Mouse (Mus musculus): ENCODE results near the gene Ttn. TPM values are rescaled to one million over a fixed set of nuclear protein-coding genes. Genes with fewer than 3 reads are reported as not detected.
"Not testable (repeated sequence)": the region's sequence is repeated elsewhere in the genome, so short reads cannot be mapped to it uniquely, and the experiment has no call there.

Ttn gene
- under 0.01 TPM for polyA plus RNA-seq (2021)

- DNase-seq (ENCODE audit: low read depth, low spot score) (no peak), ATAC-seq (no peak)
- peaks cover 59% of the 10 kb centered on the region for H3K27me3 ChIP-seq
- in situ Hi-C loops (cut with MboI; ENCODE audit: low pct_unique_long_range_greater_than_20kb) = no loop called here
- TF ChIP-seq CTCF (IDR thresholded peaks at IDR 0.05) = no peak
- POLR2A ChIA-PET = no interaction called here
- CTCF ChIA-PET = no interaction called here
These were observed at the start of gene Ttn for GRCm38 (mm10) chr2:76982391-76983145. TSS of gene Ttn (minus strand) at chr2:76982547.

- peaks cover under 1% of the 10 kb centered on the region for H3K27me3 ChIP-seq
- in situ Hi-C loops (cut with MboI; ENCODE audit: low pct_unique_long_range_greater_than_20kb) = no loop called here
- ChIA-PET CTCF (no interaction called here), POLR2A (no interaction called here)
- DNase-seq (ENCODE audit: low read depth, low spot score) = no peak
- TF ChIP-seq CTCF (IDR thresholded peaks at IDR 0.05) = no peak
- no peak for ATAC-seq
These were observed 38.3 kb upstream of the Ttn start for GRCm38 (mm10) chr2:77020649-77021048.

- no peak for ATAC-seq
- in situ Hi-C loops (cut with MboI; ENCODE audit: low pct_unique_long_range_greater_than_20kb) = no loop called here
- POLR2A ChIA-PET = no interaction called here
- TF ChIP-seq CTCF (IDR thresholded peaks at IDR 0.05) = no peak
- no peak for DNase-seq (ENCODE audit: low read depth, low spot score)
- peaks cover 3% of the 10 kb centered on the region for H3K27me3 ChIP-seq
- CTCF ChIA-PET = no interaction called here
These were observed 35.4 kb upstream of the Ttn start for GRCm38 (mm10) chr2:77017735-77018134.

GRCm38 (mm10) chr2:77013449-77013848, 31.1 kb upstream of the Ttn start:
- H3K27me3 ChIP-seq; ATAC-seq; DNase-seq (ENCODE audit: low read depth, low spot score); in situ Hi-C loops (cut with MboI; ENCODE audit: low pct_unique_long_range_greater_than_20kb); CTCF ChIA-PET: not testable (repeated sequence)
- POLR2A ChIA-PET = interaction anchor here (0.6 kb wide), 1 partner anchor 141 kb away, joined by 4 read pairs; no protein-coding TSS in a partner anchor

GRCm38 (mm10) chr2:77011981-77012380, 29.6 kb upstream of the Ttn start:
- no peak for DNase-seq (ENCODE audit: low read depth, low spot score)
- ATAC-seq = no peak
- ChIA-PET POLR2A (no interaction called here), CTCF (no interaction called here)
- TF ChIP-seq CTCF (IDR thresholded peaks at IDR 0.05) = no peak
- in situ Hi-C loops (cut with MboI; ENCODE audit: low pct_unique_long_range_greater_than_20kb) = no loop called here
- peaks cover 12% of the 10 kb centered on the region for H3K27me3 ChIP-seq

GRCm38 (mm10) chr2:77007015-77007414, 24.7 kb upstream of the Ttn start:
- DNase-seq (ENCODE audit: low read depth, low spot score) (no peak), ATAC-seq (no peak)
- in situ Hi-C loops (cut with MboI; ENCODE audit: low pct_unique_long_range_greater_than_20kb) = no loop called here
- ChIA-PET CTCF (no interaction called here), POLR2A (no interaction called here)
- TF ChIP-seq CTCF (IDR thresholded peaks at IDR 0.05) = no peak
- peaks cover 29% of the 10 kb centered on the region for H3K27me3 ChIP-seq

- TF ChIP-seq CTCF (IDR thresholded peaks at IDR 0.05) = no peak
- in situ Hi-C loops (cut with MboI; ENCODE audit: low pct_unique_long_range_greater_than_20kb) = no loop called here
- ChIA-PET CTCF (no interaction called here), POLR2A (no interaction called here)
- ATAC-seq (no peak), DNase-seq (ENCODE audit: low read depth, low spot score) (no peak)
- peaks cover 30% of the 10 kb centered on the region for H3K27me3 ChIP-seq
These were observed 20.8 kb upstream of the Ttn start for GRCm38 (mm10) chr2:77003148-77003547.

- ChIA-PET POLR2A (no interaction called here), CTCF (no interaction called here)
- peaks cover 18% of the 10 kb centered on the region for H3K27me3 ChIP-seq
- in situ Hi-C loops (cut with MboI; ENCODE audit: low pct_unique_long_range_greater_than_20kb) = no loop called here
- ATAC-seq = no peak
- no peak for DNase-seq (ENCODE audit: low read depth, low spot score)
- TF ChIP-seq CTCF (IDR thresholded peaks at IDR 0.05) = no peak
These were observed 16.0 kb upstream of the Ttn start for GRCm38 (mm10) chr2:76998351-76998750.

GRCm38 (mm10) chr2:76992493-76993201, 10.3 kb upstream of the Ttn start:
- ATAC-seq (no peak), DNase-seq (ENCODE audit: low read depth, low spot score) (no peak)
- in situ Hi-C loops (cut with MboI; ENCODE audit: low pct_unique_long_range_greater_than_20kb) = no loop called here
- peaks cover 33% of the 10 kb centered on the region for H3K27me3 ChIP-seq
- CTCF ChIA-PET = interaction anchor here (1.3 to 2.2 kb wide), 2 partner anchors 13 to 23 kb away, joined by 3 to 6 read pairs; no protein-coding TSS in a partner anchor
- POLR2A ChIA-PET = no interaction called here
- TF ChIP-seq CTCF (IDR thresholded peaks at IDR 0.05) = no peak

- H3K27me3 ChIP-seq = peaks cover 51% of the 10 kb centered on the region
- ChIA-PET POLR2A (no interaction called here), CTCF (no interaction called here)
- DNase-seq (ENCODE audit: low read depth, low spot score) (no peak), ATAC-seq (no peak)
- in situ Hi-C loops (cut with MboI; ENCODE audit: low pct_unique_long_range_greater_than_20kb) = no loop called here
- TF ChIP-seq CTCF (IDR thresholded peaks at IDR 0.05) = no peak
These were observed 5.0 kb upstream of the Ttn start for GRCm38 (mm10) chr2:76987317-76987716.

- DNase-seq (ENCODE audit: low read depth, low spot score) (no peak), ATAC-seq (no peak)
- POLR2A ChIA-PET = no interaction called here
- TF ChIP-seq CTCF (IDR thresholded peaks at IDR 0.05) = no peak
- CTCF ChIA-PET = interaction anchor here (1.9 kb wide), 1 partner anchor 14 kb away, joined by 8 read pairs; no protein-coding TSS in a partner anchor
- H3K27me3 ChIP-seq = peaks cover 61% of the 10 kb centered on the region
- in situ Hi-C loops (cut with MboI; ENCODE audit: low pct_unique_long_range_greater_than_20kb) = no loop called here
These were observed 2.0 kb upstream of the Ttn start for GRCm38 (mm10) chr2:76984384-76984783.

Data from Patski (cell line).